16 mouse cellular contexts compared by ENCODE assay signal in the genomic region with DNA sequence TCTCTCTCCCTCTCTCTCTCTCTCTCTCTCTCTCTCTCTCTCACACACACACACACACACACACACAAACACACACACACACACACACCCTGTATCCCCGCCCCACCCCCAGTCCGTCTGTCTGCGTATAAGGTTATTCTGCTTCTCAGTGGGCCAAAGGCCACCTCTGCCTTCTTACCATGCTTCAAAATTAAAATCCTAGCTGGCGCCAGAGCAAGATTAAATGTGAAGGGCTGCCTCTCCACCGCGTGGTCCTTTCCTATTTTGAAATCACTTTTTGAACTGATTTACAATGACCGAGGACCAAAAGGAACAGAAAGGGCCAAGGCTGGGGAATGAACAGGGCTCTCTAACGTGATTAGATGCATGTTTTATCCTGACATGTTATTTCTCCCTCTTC. TPM values are rescaled to one million over a fixed set of nuclear protein-coding genes. Genes with fewer than 3 reads are reported as not detected.
"Had no signal": no experiment of that assay in that cellular context is flagged by ENCODE, and none has a peak within 500 bp of the region (broad histone marks: within the 10 kb centered on the region; RNA-seq: fewer than 3 reads in every experiment).

No protein-coding gene starts in this region.

- H3K9me3 ChIP-seq: heart, embryonic 10.5 days; heart, embryonic 12.5 days; hindbrain, embryonic 10.5 days; hindbrain, embryonic 12.5 days; intestine, embryonic 15.5 days; limb, embryonic 10.5 days; limb, embryonic 12.5 days had no signal

- H3K27ac ChIP-seq: gastrocnemius, adult 2 months; heart, embryonic 10.5 days; hindbrain, embryonic 10.5 days; hindbrain, embryonic 12.5 days; hindbrain, embryonic 14.5 days; intestine, embryonic 15.5 days; layer of hippocampus, adult 2 months; left cerebral cortex, adult 2 months; limb, embryonic 10.5 days; limb, embryonic 12.5 days had no signal

- H3K9ac ChIP-seq: heart, embryonic 12.5 days; hindbrain, embryonic 14.5 days had no signal

- H3K36me3 ChIP-seq: heart, embryonic 10.5 days; heart, embryonic 12.5 days; hindbrain, embryonic 10.5 days; hindbrain, embryonic 12.5 days; intestine, embryonic 15.5 days; limb, embryonic 10.5 days; limb, embryonic 12.5 days had no signal

RNA-seq across cellular contexts. Expression of a gene that starts 1.8 kb away (rescaled TPM):
- total RNA-seq: granulocyte monocyte progenitor cell, adult 5-6 weeks had no signal
- polyA plus RNA-seq: inflammation-experienced regulatory T-cells, adult 6 months; liver, embryonic 11.5 days had no signal

RNA-seq across cellular contexts. Expression of a gene that starts 32.2 kb away (rescaled TPM):
- total RNA-seq: granulocyte monocyte progenitor cell, adult 5-6 weeks; left cerebral cortex, postnatal 36 days had no signal
- polyA plus RNA-seq: hindbrain, embryonic 10.5 days; hindbrain, embryonic 16.5 days; inflammation-experienced regulatory T-cells, adult 6 months had no signal
